Mouse (Mus musculus) ES-Bruce4 (cell line): Measurements from ENCODE around the gene Add3. TPM values are rescaled to one million over a fixed set of nuclear protein-coding genes. Genes with fewer than 3 reads are reported as not detected.

Experiments
- H3K27ac ChIP-seq: 2 replicates; pipeline ENCODE4 v1.5.1; 2012; ENCODE audit warnings: low read length, inconsistent platforms; ENCODE audit not compliant: insufficient read depth
- H3K27me3 ChIP-seq: 2 replicates; pipeline ENCODE4 v1.6.1; 2012; ENCODE audit warnings: mild to moderate bottlenecking, low read length, inconsistent platforms; ENCODE audit not compliant: control insufficient read depth, poor library complexity, insufficient read depth, severe bottlenecking
- H3K36me3 ChIP-seq: 2 replicates; pipeline ENCODE4 v1.6.1; 2012; ENCODE audit warnings: inconsistent platforms, mild to moderate bottlenecking, low read length, moderate library complexity; ENCODE audit not compliant: control insufficient read depth, poor library complexity, insufficient read depth, severe bottlenecking
- H3K4me1 ChIP-seq: one replicate; pipeline ENCODE4 v1.8.1; 2011; ENCODE audit warnings: low read length; ENCODE audit not compliant: control insufficient read depth, insufficient read depth
- H3K4me3 ChIP-seq: 2 replicates; pipeline ENCODE4 v1.5.1; 2011; ENCODE audit warnings: low read depth, mild to moderate bottlenecking, low read length
- H3K9ac ChIP-seq: 2 replicates; pipeline ENCODE4 v1.6.1; 2012; ENCODE audit warnings: low read depth, mild to moderate bottlenecking, inconsistent platforms; ENCODE audit not compliant: poor library complexity, severe bottlenecking
- H3K9me3 ChIP-seq: replicated peaks from 2 replicates; pipeline ENCODE4 v1.6.1; 2012; ENCODE audit warnings: mild to moderate bottlenecking, low read length, inconsistent platforms; ENCODE audit not compliant: control insufficient read depth, poor library complexity, insufficient read depth, severe bottlenecking
- CTCF ChIP-seq: IDR thresholded peaks from one replicate; pipeline ENCODE4 v1.8.1; 2011; ENCODE audit warnings: low read depth, low read length
- EP300 ChIP-seq: IDR thresholded peaks from 2 replicates; pipeline ENCODE4 v1.6.1; 2011; ENCODE audit warnings: low read depth, low read length; ENCODE audit not compliant: insufficient read depth
- POLR2A ChIP-seq: IDR thresholded peaks from one replicate; pipeline ENCODE4 v1.8.1; 2011; ENCODE audit warnings: low read length; ENCODE audit not compliant: insufficient read depth
- polyA plus RNA-seq: library from polyadenylated mRNA; stranded (reverse); fragments of >200 nt; gene quantifications from 2 replicates; pipeline ENCODE4 v1.2.4, GENCODE M21; 2011; ENCODE audit warnings: low read depth; ENCODE audit not compliant: missing spikeins, insufficient read depth, insufficient read length

The Add3 gene
- polyA plus RNA-seq, 1 experiment = 41.5 TPM

GRCm38 (mm10) chr19:53187533-53187932 is 47.3 kb downstream of the Add3 start:
- H3K27ac ChIP-seq = no peak overlapping the region

GRCm38 (mm10) chr19:53188186-53188585 is 47.9 kb downstream of the Add3 start:
- TF ChIP-seq CTCF (no peak), POLR2A (no peak), EP300 (no peak)
- Histone ChIP-seq H3K27ac (no peak overlapping the region), H3K9ac (no peak overlapping the region), H3K4me3 (no peak overlapping the region), H3K27me3 (no peaks in the 10 kb centered on the region), H3K4me1 (no peaks in the 10 kb centered on the region), H3K9me3 (no peaks in the 10 kb centered on the region), H3K36me3 (no peaks in the 10 kb centered on the region)

More at GRCm38 (mm10) chr19:53187533-53187932, 47.3 kb downstream of the Add3 start:
- no peaks in the 10 kb centered on the region for H3K36me3 ChIP-seq
- no peaks in the 10 kb centered on the region for H3K27me3 ChIP-seq
- no peaks in the 10 kb centered on the region for H3K4me1 ChIP-seq
- no peaks in the 10 kb centered on the region for H3K9me3 ChIP-seq
- no peak overlapping the region for H3K4me3 ChIP-seq
- TF ChIP-seq CTCF (no peak), POLR2A (no peak), EP300 (no peak)
- H3K9ac ChIP-seq = no peak overlapping the region

GRCm38 (mm10) chr19:53188724-53189220 is 48.5 kb downstream of the Add3 start:
- Histone ChIP-seq H3K4me3 (no peak overlapping the region), H3K9ac (no peak overlapping the region)
- TF ChIP-seq CTCF (no peak), POLR2A (no peak), EP300 (no peak)

GRCm38 (mm10) chr19:53189736-53190135 is 49.5 kb downstream of the Add3 start:
- TF ChIP-seq EP300 (no peak), CTCF (no peak), POLR2A (no peak)
- Histone ChIP-seq H3K27me3 (no peaks in the 10 kb centered on the region), H3K4me3 (no peak overlapping the region), H3K4me1 (no peaks in the 10 kb centered on the region), H3K9ac (no peak overlapping the region), H3K27ac (no peak overlapping the region), H3K36me3 (no peaks in the 10 kb centered on the region), H3K9me3 (no peaks in the 10 kb centered on the region)

More at GRCm38 (mm10) chr19:53188724-53189220, 48.5 kb downstream of the Add3 start:
- Histone ChIP-seq H3K36me3 (no peaks in the 10 kb centered on the region), H3K9me3 (no peaks in the 10 kb centered on the region), H3K4me1 (no peaks in the 10 kb centered on the region), H3K27ac (no peak overlapping the region), H3K27me3 (no peaks in the 10 kb centered on the region)

- no peak overlapping the region for H3K4me3 ChIP-seq
- no peak overlapping the region for H3K9ac ChIP-seq
- TF ChIP-seq EP300 (no peak), POLR2A (no peak), CTCF (no peak)
- no peaks in the 10 kb centered on the region for H3K4me1 ChIP-seq
- H3K27me3 ChIP-seq = no peaks in the 10 kb centered on the region
- H3K9me3 ChIP-seq = no peaks in the 10 kb centered on the region
- no peak overlapping the region for H3K27ac ChIP-seq
- H3K36me3 ChIP-seq = no peaks in the 10 kb centered on the region
Measured at GRCm38 (mm10) chr19:53190232-53190631, 50.0 kb downstream of the Add3 start.

- Histone ChIP-seq H3K4me1 (no peaks in the 10 kb centered on the region), H3K27me3 (no peaks in the 10 kb centered on the region), H3K9ac (no peak overlapping the region), H3K27ac (no peak overlapping the region), H3K9me3 (no peaks in the 10 kb centered on the region), H3K36me3 (no peaks in the 10 kb centered on the region), H3K4me3 (no peak overlapping the region)
- no peak for TF ChIP-seq CTCF
- no peak for TF ChIP-seq POLR2A
- TF ChIP-seq EP300 = no peak
Measured at GRCm38 (mm10) chr19:53191867-53192487, 51.7 kb downstream of the Add3 start.
